Mouse (Mus musculus): ENCODE measurements around the gene Urad.

Gene Urad

GRCm38 (mm10) chr5:147322183-147322582, at the start of gene Urad:
Urad (minus strand) TSS chr5:147322440.
- CTCF ChIA-PET, result no interaction called here

- CTCF ChIA-PET, result interaction anchor here (0.7 kb wide), 2 partner anchors 8 to 107 kb away, joined by 5 to 7 read pairs; no protein-coding TSS in a partner anchor
These were observed 48.0 kb upstream of the Urad start for GRCm38 (mm10) chr5:147370276-147370675.

- CTCF ChIA-PET, result interaction anchor here (0.7 kb wide), 1 partner anchor 318 kb away, joined by 5 read pairs; no protein-coding TSS in a partner anchor
These were observed 46.0 kb upstream of the Urad start for GRCm38 (mm10) chr5:147368221-147368620.

- CTCF ChIA-PET, result interaction anchor here (0.6 kb wide), 1 partner anchor 20 kb away, joined by 5 read pairs; no protein-coding TSS in a partner anchor
These were observed 43.9 kb upstream of the Urad start for GRCm38 (mm10) chr5:147365995-147366765.

- CTCF ChIA-PET, result interaction anchor here (0.9 to 1.1 kb wide), 2 partner anchors 11 to 22 kb away, joined by 3 read pairs; no protein-coding TSS in a partner anchor
These were observed 40.8 kb upstream of the Urad start for GRCm38 (mm10) chr5:147363054-147363453.

- CTCF ChIA-PET, result no interaction called here
These were observed 36.2 kb upstream of the Urad start for GRCm38 (mm10) chr5:147358481-147358880.

GRCm38 (mm10) chr5:147357536-147357935, 35.3 kb upstream of the Urad start:
- CTCF ChIA-PET, result interaction anchor here (0.6 to 1.1 kb wide), 3 partner anchors 17 to 786 kb away, joined by 3 to 6 read pairs (median 3); no protein-coding TSS in a partner anchor

GRCm38 (mm10) chr5:147356260-147357055, 34.2 kb upstream of the Urad start:
- CTCF ChIA-PET, result interaction anchor here (0.5 to 1.1 kb wide), 3 partner anchors 16 to 76 kb away, joined by 3 to 6 read pairs (median 3); no protein-coding TSS in a partner anchor

GRCm38 (mm10) chr5:147355788-147356187, 33.5 kb upstream of the Urad start:
- CTCF ChIA-PET, result interaction anchor here (1.1 kb wide), 1 partner anchor 65 kb away, joined by 3 read pairs; no protein-coding TSS in a partner anchor

GRCm38 (mm10) chr5:147354985-147355384, 32.7 kb upstream of the Urad start:
- CTCF ChIA-PET, result no interaction called here

- CTCF ChIA-PET, result no interaction called here
These were observed 32.0 kb upstream of the Urad start for GRCm38 (mm10) chr5:147354161-147354780.

GRCm38 (mm10) chr5:147351931-147352330, 29.7 kb upstream of the Urad start:
- CTCF ChIA-PET, result interaction anchor here (1.3 kb wide), 1 partner anchor 11 kb away, joined by 3 read pairs; no protein-coding TSS in a partner anchor

GRCm38 (mm10) chr5:147345981-147346380, 23.7 kb upstream of the Urad start:
- CTCF ChIA-PET, result interaction anchor here (0.5 to 0.7 kb wide), 2 partner anchors 21 to 70 kb away, joined by 5 read pairs; no protein-coding TSS in a partner anchor

- CTCF ChIA-PET, result interaction anchor here (0.6 to 0.7 kb wide), 2 partner anchors 11 to 332 kb away, joined by 3 to 12 read pairs; no protein-coding TSS in a partner anchor
These were observed 21.7 kb upstream of the Urad start for GRCm38 (mm10) chr5:147343904-147344303.

GRCm38 (mm10) chr5:147342901-147343300, 20.7 kb upstream of the Urad start:
- CTCF ChIA-PET, result no interaction called here

- CTCF ChIA-PET, result interaction anchor here (0.7 to 0.9 kb wide), 3 partner anchors 16 to 157 kb away, joined by 3 to 6 read pairs (median 4); no protein-coding TSS in a partner anchor
These were observed 18.6 kb upstream of the Urad start for GRCm38 (mm10) chr5:147340741-147341414.

GRCm38 (mm10) chr5:147339560-147339959, 17.3 kb upstream of the Urad start:
- CTCF ChIA-PET, result no interaction called here

- CTCF ChIA-PET, result interaction anchor here (1.5 kb wide), 1 partner anchor 11 kb away, joined by 5 read pairs; no protein-coding TSS in a partner anchor
These were observed 16.7 kb upstream of the Urad start for GRCm38 (mm10) chr5:147338967-147339366.

GRCm38 (mm10) chr5:147332711-147333110, 10.5 kb upstream of the Urad start:
- CTCF ChIA-PET, result interaction anchor here (0.6 kb wide), 1 partner anchor 11 kb away, joined by 3 read pairs; no protein-coding TSS in a partner anchor

- CTCF ChIA-PET, result interaction anchor here (1.0 kb wide), 1 partner anchor 26 kb away, joined by 3 read pairs; no protein-coding TSS in a partner anchor
These were observed 9.3 kb upstream of the Urad start for GRCm38 (mm10) chr5:147331547-147331946.
